Mouse (Mus musculus) embryonic fibroblast, embryonic 13.5 days (primary cell): ENCODE measurements around the gene C1galt1c1. TPM values are rescaled to one million over a fixed set of nuclear protein-coding genes. Genes with fewer than 3 reads are reported as not detected.
A peak's percentile ranks its signal among the peaks of the same experiment; 100 is the strongest.

Experiments
- H3K27ac ChIP-seq: 2 replicates; pipeline ENCODE4 v1.5.1; 2012; ENCODE audit warnings: low read length, control low read depth, inconsistent platforms; ENCODE audit not compliant: insufficient read depth
- H3K4me1 ChIP-seq: 2 replicates; pipeline ENCODE4 v1.6.1; 2011; ENCODE audit warnings: low read length; ENCODE audit not compliant: control insufficient read depth, insufficient read depth
- H3K4me3 ChIP-seq: 2 replicates; pipeline ENCODE4 v1.5.1; 2011; ENCODE audit warnings: mild to moderate bottlenecking, control low read depth, low read length; ENCODE audit not compliant: insufficient read depth
- CTCF ChIP-seq: IDR thresholded peaks from 2 replicates; pipeline ENCODE4 v1.5.1; 2011; ENCODE audit warnings: mild to moderate bottlenecking, control low read depth, low read length, moderate library complexity, borderline replicate concordance; ENCODE audit not compliant: insufficient read depth
- POLR2A ChIP-seq: IDR thresholded peaks from 2 replicates; pipeline ENCODE4 v1.6.1; 2011; ENCODE audit warnings: low read depth, mild to moderate bottlenecking, control low read depth, low read length, moderate library complexity
- polyA plus RNA-seq: library from polyadenylated mRNA; stranded (reverse); fragments of >200 nt; gene quantifications from 2 replicates; pipeline ENCODE4 v1.2.4, GENCODE M21; 2011; ENCODE audit warnings: low read depth; ENCODE audit not compliant: missing spikeins, insufficient read length

The C1galt1c1 gene
- polyA plus RNA-seq, 1 experiment = 29.7 TPM

GRCm38 (mm10) chrX:38641435-38641834 lies 6.5 kb upstream of the C1galt1c1 start:
- no peak for TF ChIP-seq CTCF
- TF ChIP-seq POLR2A = no peak
- Histone ChIP-seq H3K4me1 (no peaks in the 10 kb centered on the region), H3K4me3 (no peak overlapping the region), H3K27ac (no peak overlapping the region)

- H3K4me3 ChIP-seq = peak overlapping the region; percentile 70
- no peak for TF ChIP-seq CTCF
- TF ChIP-seq POLR2A = no peak
- H3K4me1 ChIP-seq = no peaks in the 10 kb centered on the region
- H3K27ac ChIP-seq = peak overlapping the region; percentile 68; the same call in 1 of the 2 replicates
Observed at GRCm38 (mm10) chrX:38635638-38635931, 698 bp upstream of the C1galt1c1 start.

GRCm38 (mm10) chrX:38600995-38601369 lies 33.9 kb downstream of the C1galt1c1 start:
- H3K4me3 ChIP-seq = peak overlapping the region; percentile 79
- peak overlapping the region; percentile 81 for H3K27ac ChIP-seq
- H3K4me1 ChIP-seq = no peaks in the 10 kb centered on the region
- TF ChIP-seq POLR2A (peak; percentile 44; the same call in 1 of the 2 replicates), CTCF (no peak)

GRCm38 (mm10) chrX:38600177-38600994 lies 34.5 kb downstream of the C1galt1c1 start, which contains the start of gene Mcts1:
Gene Mcts1, plus strand, starts transcription at chrX:38600578.
- Histone ChIP-seq H3K27ac (peak within 1 kb of the TSS; percentile 81), H3K4me1 (no peaks in the 10 kb centered on the region), H3K4me3 (peak within 1 kb of the TSS; percentile 79)
- no peak for TF ChIP-seq CTCF
- peak; percentile 65; the same call in 1 of the 2 replicates for TF ChIP-seq POLR2A

- Histone ChIP-seq H3K4me3 (no peak overlapping the region), H3K27ac (no peak overlapping the region)
- no peak for TF ChIP-seq CTCF
- TF ChIP-seq POLR2A = no peak
Observed at GRCm38 (mm10) chrX:38593180-38593889, 41.6 kb downstream of the C1galt1c1 start.

GRCm38 (mm10) chrX:38591749-38592148 lies 43.1 kb downstream of the C1galt1c1 start:
- Histone ChIP-seq H3K4me1 (peaks cover 9% of the 10 kb centered on the region; the same call in 1 of the 2 replicates), H3K4me3 (no peak overlapping the region), H3K27ac (no peak overlapping the region)
- TF ChIP-seq POLR2A (no peak), CTCF (no peak)

More at GRCm38 (mm10) chrX:38593180-38593889, 41.6 kb downstream of the C1galt1c1 start:
- H3K4me1 ChIP-seq = peaks cover 9% of the 10 kb centered on the region; the same call in 1 of the 2 replicates

GRCm38 (mm10) chrX:38589827-38590226 lies 45.1 kb downstream of the C1galt1c1 start:
- no peak overlapping the region for H3K4me3 ChIP-seq
- peak overlapping the region; percentile 78 for H3K27ac ChIP-seq
- TF ChIP-seq CTCF (no peak), POLR2A (no peak)
- H3K4me1 ChIP-seq = peaks cover 9% of the 10 kb centered on the region; the same call in 1 of the 2 replicates

- no peak overlapping the region for H3K27ac ChIP-seq
- TF ChIP-seq CTCF = no peak
- TF ChIP-seq POLR2A = no peak
- no peaks in the 10 kb centered on the region for H3K4me1 ChIP-seq
- no peak overlapping the region for H3K4me3 ChIP-seq
Observed at GRCm38 (mm10) chrX:38583261-38583660, 51.6 kb downstream of the C1galt1c1 start.

- Histone ChIP-seq H3K4me3 (no peak overlapping the region), H3K27ac (no peak overlapping the region), H3K4me1 (no peaks in the 10 kb centered on the region)
- no peak for TF ChIP-seq POLR2A
- TF ChIP-seq CTCF = no peak
Observed at GRCm38 (mm10) chrX:38581140-38581539, 53.7 kb downstream of the C1galt1c1 start.

Other genes with a start within 250 kb of the C1galt1c1 start
- gene Lamp2, start 178.6 kb downstream of the C1galt1c1 start, polyA plus RNA-seq = 485 and 547 TPM in 2 replicates
- gene Cul4b, start 58.9 kb downstream of the C1galt1c1 start, polyA plus RNA-seq = 60.5 and 63.9 TPM in 2 replicates
- gene Mcts1, start 34.5 kb downstream of the C1galt1c1 start, polyA plus RNA-seq = 181 and 199 TPM in 2 replicates
- gene 6030498E09Rik, start 137.6 kb upstream of the C1galt1c1 start, polyA plus RNA-seq = not detected in 2 replicates